Mouse (Mus musculus): ENCODE measurements at regions not wholly inside any gene's neighbourhood (a gene's known extent, or its start where the extent isn't known, plus 50 kb on each side); places are given as distances from the start of the nearest gene placed in this dataset.

- no peak for TF ChIP-seq CTCF (IDR thresholded peaks at IDR 0.05; ENCODE audit: extremely low read depth, insufficient read length, insufficient replicate concordance, low read depth, low read length)
- TF ChIP-seq POLR2A (IDR thresholded peaks at IDR 0.05; ENCODE audit: low read depth, low read length) = no peak
Measured at GRCm38 (mm10) chr13:82359442-82359841, 576.6 kb downstream of the Cetn3 start.
